Mouse (Mus musculus) macrophage (primary cell): ENCODE measurements at regions not wholly inside any gene's neighbourhood (a gene's known extent, or its start where the extent isn't known, plus 50 kb on each side); places are given as distances from the start of the nearest gene placed in this dataset.

Experiments used
- H3K27ac ChIP-seq: fragments of 350-480 bp; formaldehyde crosslinking; 2 replicates; pipeline ENCODE4 v1.9.0; 2021
- H3K36me3 ChIP-seq: fragments of 350-480 bp; formaldehyde crosslinking; 2 replicates; pipeline ENCODE4 v1.9.0; 2021; ENCODE audit errors: inconsistent target
- H3K4me3 ChIP-seq: fragments of 350-480 bp; formaldehyde crosslinking; 2 replicates; pipeline ENCODE4 v1.9.0; 2021; ENCODE audit errors: inconsistent target
- H3K79me2 ChIP-seq: fragments of 350-480 bp; formaldehyde crosslinking; 2 replicates; pipeline ENCODE4 v1.9.0; 2021; ENCODE audit errors: inconsistent target
- WGBS: methylation state at CpG from one replicate; pipeline ENCODE4 v1.1.7; 2026; ENCODE audit warnings: inconsistent platforms; ENCODE audit not compliant: missing documents; 5-methylcytosine and 5-hydroxymethylcytosine counted together

- H3K27ac ChIP-seq = no peak overlapping the region
- no peaks in the 10 kb centered on the region for H3K36me3 ChIP-seq
- no peaks in the 10 kb centered on the region for H3K79me2 ChIP-seq
- no peak overlapping the region for H3K4me3 ChIP-seq
- 93% methylated on average over 8 of the region's 8 CpGs for WGBS
These were observed 62.2 kb upstream of the Teddm2 start for GRCm38 (mm10) chr1:153962161-153962720.

GRCm38 (mm10) chr1:153963744-153964342 lies 63.8 kb upstream of the Teddm2 start:
- H3K79me2 ChIP-seq = no peaks in the 10 kb centered on the region
- H3K36me3 ChIP-seq = no peaks in the 10 kb centered on the region
- no peak overlapping the region for H3K27ac ChIP-seq
- 84% methylated on average over 8 of the region's 9 CpGs for WGBS
- no peak overlapping the region for H3K4me3 ChIP-seq

GRCm38 (mm10) chr1:153969401-153969800 lies 69.4 kb upstream of the Teddm2 start:
- H3K4me3 ChIP-seq = no peak overlapping the region
- 75% methylated on average over 4 of the region's 4 CpGs for WGBS
- no peak overlapping the region for H3K27ac ChIP-seq
- no peaks in the 10 kb centered on the region for H3K36me3 ChIP-seq
- no peaks in the 10 kb centered on the region for H3K79me2 ChIP-seq

GRCm38 (mm10) chr1:153974300-153974699 lies 74.3 kb upstream of the Teddm2 start:
- no peak overlapping the region for H3K4me3 ChIP-seq
- H3K27ac ChIP-seq = no peak overlapping the region
- H3K79me2 ChIP-seq = no peaks in the 10 kb centered on the region
- H3K36me3 ChIP-seq = no peaks in the 10 kb centered on the region
- WGBS = 45% methylated on average over 1 of the region's 1 CpGs

- no peaks in the 10 kb centered on the region for H3K36me3 ChIP-seq
- H3K27ac ChIP-seq = no peak overlapping the region
- H3K79me2 ChIP-seq = no peaks in the 10 kb centered on the region
- WGBS = 77% methylated on average over 5 of the region's 5 CpGs
- H3K4me3 ChIP-seq = no peak overlapping the region
These were observed 78.1 kb upstream of the Teddm2 start for GRCm38 (mm10) chr1:153977963-153978726.

GRCm38 (mm10) chr1:153980886-153981285 lies 80.9 kb upstream of the Teddm2 start:
- Histone ChIP-seq H3K27ac (no peak overlapping the region), H3K36me3 (no peaks in the 10 kb centered on the region), H3K79me2 (no peaks in the 10 kb centered on the region), H3K4me3 (no peak overlapping the region)
- 61% methylated on average over 6 of the region's 6 CpGs for WGBS

- 93% methylated on average over 5 of the region's 5 CpGs for WGBS
- no peaks in the 10 kb centered on the region for H3K79me2 ChIP-seq
- H3K27ac ChIP-seq = no peak overlapping the region
- no peaks in the 10 kb centered on the region for H3K36me3 ChIP-seq
- no peak overlapping the region for H3K4me3 ChIP-seq
These were observed 85.6 kb upstream of the Teddm2 start for GRCm38 (mm10) chr1:153985595-153985994.

GRCm38 (mm10) chr1:153986632-153987031 lies 86.6 kb upstream of the Teddm2 start:
- H3K79me2 ChIP-seq = no peaks in the 10 kb centered on the region
- WGBS = 91% methylated on average over 6 of the region's 6 CpGs
- H3K36me3 ChIP-seq = no peaks in the 10 kb centered on the region
- no peak overlapping the region for H3K27ac ChIP-seq
- H3K4me3 ChIP-seq = no peak overlapping the region

GRCm38 (mm10) chr1:153988297-153988696 lies 88.3 kb upstream of the Teddm2 start:
- H3K27ac ChIP-seq = no peak overlapping the region
- H3K79me2 ChIP-seq = no peaks in the 10 kb centered on the region
- H3K4me3 ChIP-seq = no peak overlapping the region
- H3K36me3 ChIP-seq = no peaks in the 10 kb centered on the region
- WGBS = 85% methylated on average over 1 of the region's 2 CpGs

GRCm38 (mm10) chr1:153990651-153991435 lies 90.8 kb upstream of the Teddm2 start:
- Histone ChIP-seq H3K27ac (no peak overlapping the region), H3K4me3 (no peak overlapping the region), H3K36me3 (no peaks in the 10 kb centered on the region), H3K79me2 (no peaks in the 10 kb centered on the region)
- 89% methylated on average over 11 of the region's 11 CpGs for WGBS

GRCm38 (mm10) chr1:153992466-153992865 lies 92.4 kb upstream of the Teddm2 start:
- Histone ChIP-seq H3K79me2 (no peaks in the 10 kb centered on the region), H3K27ac (no peak overlapping the region), H3K4me3 (no peak overlapping the region), H3K36me3 (no peaks in the 10 kb centered on the region)
- 100% methylated on average over 2 of the region's 3 CpGs for WGBS

- 89% methylated on average over 4 of the region's 4 CpGs for WGBS
- Histone ChIP-seq H3K4me3 (no peak overlapping the region), H3K27ac (no peak overlapping the region), H3K79me2 (no peaks in the 10 kb centered on the region), H3K36me3 (no peaks in the 10 kb centered on the region)
These were observed 94.8 kb upstream of the Teddm2 start for GRCm38 (mm10) chr1:153994871-153995270.

- Histone ChIP-seq H3K27ac (no peak overlapping the region), H3K79me2 (no peaks in the 10 kb centered on the region), H3K36me3 (no peaks in the 10 kb centered on the region), H3K4me3 (no peak overlapping the region)
- WGBS = 95% methylated on average over 15 of the region's 15 CpGs
These were observed 97.5 kb upstream of the Teddm2 start for GRCm38 (mm10) chr1:153997201-153998181.

- Histone ChIP-seq H3K79me2 (no peaks in the 10 kb centered on the region), H3K27ac (no peak overlapping the region), H3K36me3 (no peaks in the 10 kb centered on the region), H3K4me3 (no peak overlapping the region)
- 99% methylated on average over 6 of the region's 6 CpGs for WGBS
These were observed 99.7 kb upstream of the Teddm2 start for GRCm38 (mm10) chr1:153999776-154000175.
